Mouse (Mus musculus) heart, postnatal 10 days (tissue): ENCODE results near the gene Dalrd3. TPM values are rescaled to one million over a fixed set of nuclear protein-coding genes. Genes with fewer than 3 reads are reported as not detected.
"Not testable (repeated sequence)": the region's sequence is repeated elsewhere in the genome, so short reads cannot be mapped to it uniquely, and the experiment has no call there.

Experiments used
- DNase-seq, 2 experiments: peaks; one replicate each; pipeline ENCODE4 v3.0.0; 2021
- intact Hi-C: fragments of 180-260 bp; cut with DNase I; formaldehyde crosslinking; loops from one replicate; pipeline ENCODE4 v1.15.1; 2025
- total RNA-seq, 2 experiments: library from RNA; stranded (reverse); gene quantifications; 2 replicates each; pipeline ENCODE4 v1.2.3; 2021

Gene Dalrd3
- total RNA-seq, 2 experiments from 2014 or later: 21.0 TPM

DNA sequence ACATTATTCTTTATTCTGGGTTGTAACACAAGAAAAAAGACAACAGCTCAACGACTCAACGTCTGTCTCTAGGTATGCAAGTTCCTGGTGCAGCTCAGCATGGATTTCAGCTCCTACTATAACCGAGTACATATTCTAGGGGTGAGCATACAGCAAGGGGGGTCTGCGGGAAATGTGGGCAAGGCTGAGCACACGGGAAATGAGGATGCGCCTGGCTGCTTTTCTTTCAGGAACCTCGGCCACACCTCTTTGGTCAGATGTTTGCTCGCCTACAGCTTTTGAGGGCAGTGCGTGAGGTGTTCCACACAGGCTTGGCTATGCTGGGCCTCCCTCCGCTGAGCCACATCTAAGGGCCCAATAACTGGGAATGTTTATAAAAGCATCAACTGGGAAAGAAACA, 2.6 kb downstream of the Dalrd3 start:
- DNase-seq: no peak
- intact Hi-C loops: no loop called here

GRCm38 (mm10) chr9:108573774-108574690, 4.3 kb downstream of the Dalrd3 start:
- DNase-seq: peak; percentile 63 to 79
- intact Hi-C loops: no loop called here

- intact Hi-C loops: loop anchor here (5.0 kb wide), 1 partner anchor 72 kb away; the partner anchor contains the start of gene Arih2
- DNase-seq: no peak
Observed at GRCm38 (mm10) chr9:108574921-108575320, 5.2 kb downstream of the Dalrd3 start.

DNA sequence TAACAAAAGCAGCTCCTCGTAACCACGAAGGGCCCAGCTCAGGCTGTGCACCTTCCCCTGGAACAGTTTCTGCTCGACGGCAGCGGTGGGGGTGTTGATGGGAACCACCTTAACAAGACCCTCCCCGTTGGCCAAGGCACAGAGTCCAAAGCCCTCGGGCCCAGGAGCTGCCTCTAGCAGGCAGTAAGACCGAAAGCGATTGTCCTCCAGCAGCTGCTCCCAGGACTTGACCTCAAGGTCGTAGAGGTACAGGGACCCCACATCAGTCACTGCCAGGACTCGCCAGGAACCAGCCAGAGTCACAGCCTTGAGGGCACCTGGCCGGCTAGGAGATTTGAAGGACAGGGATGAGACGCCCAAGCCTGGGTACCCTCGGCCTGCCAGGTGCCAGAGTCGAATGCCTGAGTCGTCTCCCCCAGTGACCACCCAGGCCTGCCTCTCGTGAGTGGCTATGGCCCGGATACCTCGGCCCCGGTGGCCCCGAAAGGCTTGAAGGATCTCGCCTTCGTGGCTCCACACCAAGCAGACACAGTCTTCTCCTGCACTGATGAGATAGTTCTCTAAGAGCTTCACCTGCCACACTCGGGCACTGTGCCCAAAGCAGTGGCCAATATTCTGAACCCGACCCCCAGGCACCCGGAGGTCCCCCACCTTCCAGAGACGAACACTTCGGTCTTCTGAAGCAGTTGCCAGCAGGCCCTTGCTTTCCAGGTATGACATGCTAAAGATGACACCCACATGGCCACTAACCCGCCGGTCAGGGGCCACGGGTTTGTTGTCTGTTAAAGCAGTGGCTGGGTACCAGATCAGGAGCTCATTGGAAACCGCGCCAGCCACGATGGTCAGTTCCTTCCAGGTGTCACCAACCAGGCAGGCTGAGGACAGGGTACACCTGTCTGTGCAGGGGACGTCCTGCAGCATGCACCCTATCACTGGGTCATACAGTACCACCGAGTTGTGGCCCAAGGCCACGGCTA, 5.9 kb downstream of the Dalrd3 start:
- intact Hi-C loops: loop anchor here (5.0 kb wide), 1 partner anchor 72 kb away; the partner anchor contains the start of gene Arih2
- DNase-seq: no peak

DNA sequence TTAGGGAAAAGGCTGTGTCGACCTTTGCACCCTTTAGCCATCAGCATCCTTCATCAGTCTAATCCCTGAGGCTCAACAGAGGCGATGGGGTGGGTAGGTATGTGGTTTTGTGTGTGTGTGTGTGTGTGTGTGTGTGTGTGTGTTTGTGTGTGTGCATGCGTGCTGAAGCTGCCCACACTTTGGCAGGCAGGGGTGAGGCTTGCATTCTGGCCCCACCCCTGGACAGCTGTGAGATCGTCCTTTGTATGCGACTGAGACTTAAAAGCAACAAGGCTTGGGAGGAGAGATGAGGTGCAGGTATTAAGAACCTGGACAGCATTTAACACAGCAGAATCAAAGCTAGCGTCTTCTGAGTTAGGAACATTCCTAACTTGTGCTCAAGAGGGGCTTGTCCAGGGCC, 7.3 kb downstream of the Dalrd3 start:
- DNase-seq: no peak
- intact Hi-C loops: loop anchor here (5.0 kb wide), 1 partner anchor 70 kb away; the partner anchor contains the start of gene Arih2

DNA sequence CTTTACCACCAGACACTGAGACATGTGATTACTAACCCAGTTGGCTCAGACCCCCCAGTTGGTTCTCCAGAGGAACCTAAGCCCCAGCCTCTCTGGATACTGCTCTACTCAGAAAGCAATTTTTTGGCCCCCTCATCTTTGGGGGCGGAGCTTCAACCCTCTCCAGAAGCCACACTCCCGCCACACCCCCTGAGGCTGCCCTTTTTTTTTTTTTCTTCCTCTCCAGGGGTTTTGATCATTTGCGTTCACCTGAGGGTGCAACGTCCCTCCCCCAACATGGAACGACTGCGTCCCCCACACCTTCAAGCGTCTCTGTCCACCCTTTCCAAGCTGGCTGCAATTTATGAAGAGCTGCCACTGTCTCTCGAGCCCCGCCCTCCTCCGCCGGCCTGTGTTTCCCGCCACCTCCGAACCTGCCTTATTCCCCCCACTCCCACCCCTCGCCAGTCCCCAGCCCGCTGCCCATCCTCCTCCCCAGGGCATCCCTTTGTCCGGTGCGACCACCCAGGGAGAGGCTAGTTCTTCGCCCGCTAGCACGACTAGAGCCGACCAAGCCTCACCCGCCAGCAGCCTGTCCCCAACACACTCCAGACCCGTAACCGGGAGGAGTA, 8.4 kb downstream of the Dalrd3 start:
- intact Hi-C loops: loop anchor here (5.0 kb wide), 1 partner anchor 69 kb away; the partner anchor contains the start of gene Arih2
- peak; percentile 72 to 82 for DNase-seq

- intact Hi-C loops: loop anchor here (5.0 kb wide), 1 partner anchor 69 kb away; the partner anchor contains the start of gene Arih2
- peak; percentile 94 to 95 for DNase-seq
Observed at GRCm38 (mm10) chr9:108578545-108579343, 9.1 kb downstream of the Dalrd3 start, which contains the start of gene Wdr6. TSS of gene Wdr6 (minus strand) at chr9:108578739.

GRCm38 (mm10) chr9:108579344-108579690, 9.6 kb downstream of the Dalrd3 start:
- no peak for DNase-seq
- intact Hi-C loops: loop anchor here (5.0 kb wide), 1 partner anchor 68 kb away; the partner anchor contains the start of gene Arih2

DNA sequence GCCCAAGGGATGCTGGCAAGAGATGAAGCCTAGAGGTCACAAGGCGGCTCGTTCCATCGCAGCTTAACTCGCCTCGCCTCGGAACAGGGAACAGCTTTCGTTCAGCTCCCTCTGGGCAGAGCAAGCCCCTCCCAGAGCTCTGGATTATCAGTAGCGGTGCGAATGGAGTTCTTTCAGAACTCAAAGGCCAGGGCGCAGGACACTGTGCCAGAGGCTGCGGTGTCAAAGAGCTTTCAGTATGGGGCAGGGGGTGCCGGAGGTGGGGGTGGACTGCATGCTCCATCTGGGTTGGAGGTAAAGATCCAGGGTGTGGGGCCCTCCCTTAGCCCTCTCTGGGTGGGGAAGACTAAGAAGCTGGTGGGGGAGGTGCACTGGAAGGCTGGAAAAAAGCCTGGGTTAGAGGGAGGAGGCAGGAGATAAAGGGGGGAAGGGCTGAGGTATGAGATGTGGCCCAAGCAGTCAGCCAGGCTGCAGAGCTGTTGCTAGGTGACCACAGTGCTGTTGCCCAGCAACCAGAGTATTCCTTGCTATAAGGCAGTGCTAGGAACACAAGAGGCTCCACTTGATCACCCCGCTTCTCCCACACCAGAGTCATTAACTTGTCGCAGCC, 18.0 kb downstream of the Dalrd3 start:
- DNase-seq: peak; percentile 90 to 94
- intact Hi-C loops: no loop called here

DNA sequence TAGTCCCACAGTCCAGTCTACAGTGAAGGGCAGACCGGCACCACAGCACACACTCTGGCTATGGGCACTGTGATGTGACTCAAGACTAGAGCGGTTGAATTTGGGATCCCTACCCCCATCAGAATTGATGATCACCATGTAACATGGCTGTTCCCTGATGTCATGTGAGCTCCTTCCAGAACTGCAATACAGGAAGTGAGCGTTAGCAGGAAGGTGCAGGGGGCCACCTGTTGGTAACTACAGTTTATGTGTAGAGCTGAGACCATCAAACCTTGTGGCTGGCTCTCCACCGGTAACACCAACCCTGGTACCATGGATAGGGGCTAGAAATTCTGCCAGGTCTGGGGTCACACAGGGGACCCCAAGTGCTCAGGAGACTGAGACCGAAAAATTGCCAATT, 19.5 kb downstream of the Dalrd3 start:
- intact Hi-C loops: no loop called here

GRCm38 (mm10) chr9:108591462-108591861, 21.8 kb downstream of the Dalrd3 start:
- intact Hi-C loops: no loop called here
- no peak for DNase-seq

More for the DNA sequence above, 19.5 kb downstream of the Dalrd3 start:
- DNase-seq: peak in 1 of 2 experiments; percentile 12

DNA sequence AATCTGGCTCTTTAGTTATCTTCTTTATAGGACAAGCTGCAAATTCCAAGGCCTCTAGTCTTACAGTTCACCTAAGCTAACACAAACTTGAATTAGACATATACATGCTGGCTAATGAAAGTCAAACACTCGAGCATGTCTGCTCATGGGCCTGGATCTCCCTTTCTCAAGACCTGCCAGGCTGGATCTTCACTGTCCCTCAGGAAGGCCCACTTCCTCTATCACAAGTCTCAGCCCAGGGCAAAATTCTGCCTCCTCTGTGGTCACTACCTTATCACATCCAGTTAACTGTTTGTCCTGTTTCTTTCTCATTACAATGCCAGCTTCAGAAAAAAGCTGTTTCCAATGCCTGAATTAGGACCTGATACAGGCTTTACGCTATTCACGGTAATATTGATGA, 24.7 kb downstream of the Dalrd3 start:
- DNase-seq: no peak
- intact Hi-C loops: no loop called here

GRCm38 (mm10) chr9:108596998-108597764, 27.5 kb downstream of the Dalrd3 start, which contains the start of gene P4htm:
TSS of gene P4htm (minus strand) at chr9:108597667.
- peak; percentile 76 to 80 for DNase-seq
- intact Hi-C loops: no loop called here

- intact Hi-C loops: no loop called here
- no peak for DNase-seq
Observed at GRCm38 (mm10) chr9:108599021-108599566, 29.4 kb downstream of the Dalrd3 start.

GRCm38 (mm10) chr9:108600011-108600410, 30.3 kb downstream of the Dalrd3 start:
- no peak for DNase-seq
- intact Hi-C loops: no loop called here

GRCm38 (mm10) chr9:108601986-108602385, 32.3 kb downstream of the Dalrd3 start:
- DNase-seq: no peak
- intact Hi-C loops: no loop called here

GRCm38 (mm10) chr9:108607929-108608328, 38.2 kb downstream of the Dalrd3 start:
- intact Hi-C loops, DNase-seq: not testable (repeated sequence)

GRCm38 (mm10) chr9:108608889-108609288, 39.2 kb downstream of the Dalrd3 start:
- intact Hi-C loops: no loop called here
- no peak for DNase-seq
